Mouse (Mus musculus) heart, embryonic 16.5 days (tissue): ENCODE measurements around the gene Hk3. TPM values are rescaled to one million over a fixed set of nuclear protein-coding genes. Genes with fewer than 3 reads are reported as not detected.

ENCODE experiments used
- polyA plus RNA-seq: library from polyadenylated mRNA; unstranded; fragments of >200 nt; fragmentation: Nextera tagmentation; extraction: Ambion mirVana; gene quantifications from 2 replicates; pipeline ENCODE4 v1.2.1, GENCODE M21; 2015

Hk3 gene
- polyA plus RNA-seq, 1 experiment from 2014 or later = 0.72 TPM

Other genes starting within 250 kb of the Hk3 start
- not detected in 2 replicates for gene Eif4e1b, start 237.4 kb downstream of the Hk3 start, polyA plus RNA-seq
- gene Tspan17, start 232.0 kb downstream of the Hk3 start, polyA plus RNA-seq = 5.2 and 5.7 TPM in 2 replicates
- gene Unc5a, start 72.0 kb downstream of the Hk3 start, polyA plus RNA-seq = 1.5 and 1.7 TPM in 2 replicates
- gene Uimc1, start 78.9 kb upstream of the Hk3 start, polyA plus RNA-seq = 19.0 and 22.0 TPM in 2 replicates
- 19.1 and 20.6 TPM in 2 replicates for gene Zfp346, start 83.9 kb upstream of the Hk3 start, polyA plus RNA-seq
- gene Gm17617, start 112.2 kb upstream of the Hk3 start, polyA plus RNA-seq = not detected in 2 replicates
- gene Fgfr4, start 131.3 kb upstream of the Hk3 start, polyA plus RNA-seq = 0.80 and 2.6 TPM in 2 replicates
- gene Nsd1, start 188.4 kb upstream of the Hk3 start, polyA plus RNA-seq = 38.1 and 40.5 TPM in 2 replicates